Mouse (Mus musculus) fat pad, adult 2 months (tissue): ENCODE results near the gene Helb.
"Not testable (repeated sequence)": the region's sequence is repeated elsewhere in the genome, so short reads cannot be mapped to it uniquely, and the experiment has no call there.

Experiments
- DNase-seq: peaks from one replicate; pipeline ENCODE4 v3.0.0-alpha.2; 2011; ENCODE audit warnings: low read depth, low spot score; ENCODE audit errors: extremely low read depth

Gene Helb

GRCm38 (mm10) chr10:120112507-120113396, at the start of gene Helb:
Gene Helb, minus strand, starts transcription at chr10:120112987.
- peak; percentile 61 for DNase-seq

- DNase-seq: no peak
Observed at GRCm38 (mm10) chr10:120160533-120160932, 47.7 kb upstream of the Helb start.

- no peak for DNase-seq
Observed at GRCm38 (mm10) chr10:120153911-120154310, 41.1 kb upstream of the Helb start.

GRCm38 (mm10) chr10:120151672-120152071, 38.9 kb upstream of the Helb start:
- no peak for DNase-seq

- DNase-seq: no peak
Observed at GRCm38 (mm10) chr10:120140916-120141516, 28.2 kb upstream of the Helb start.

- no peak for DNase-seq
Observed at GRCm38 (mm10) chr10:120140193-120140592, 27.4 kb upstream of the Helb start.

GRCm38 (mm10) chr10:120136020-120136562, 23.3 kb upstream of the Helb start:
- no peak for DNase-seq

GRCm38 (mm10) chr10:120133697-120134096, 20.9 kb upstream of the Helb start:
- DNase-seq: no peak

- no peak for DNase-seq
Observed at GRCm38 (mm10) chr10:120130621-120131020, 17.8 kb upstream of the Helb start.

- no peak for DNase-seq
Observed at GRCm38 (mm10) chr10:120128601-120129277, 16.0 kb upstream of the Helb start.

- no peak for DNase-seq
Observed at GRCm38 (mm10) chr10:120125465-120125857, 12.7 kb upstream of the Helb start.

- no peak for DNase-seq
Observed at GRCm38 (mm10) chr10:120124801-120125464, 12.1 kb upstream of the Helb start.

GRCm38 (mm10) chr10:120123721-120124120, 10.9 kb upstream of the Helb start:
- DNase-seq: no peak

GRCm38 (mm10) chr10:120115249-120115648, 2.5 kb upstream of the Helb start:
- no peak for DNase-seq

- DNase-seq: no peak
Observed at GRCm38 (mm10) chr10:120114493-120114892, 1.7 kb upstream of the Helb start.

- no peak for DNase-seq
Observed at GRCm38 (mm10) chr10:120113980-120114379, 1.2 kb upstream of the Helb start.

GRCm38 (mm10) chr10:120113482-120113881, 695 bp upstream of the Helb start:
- DNase-seq: not testable (repeated sequence)

- DNase-seq: no peak
Observed at GRCm38 (mm10) chr10:120111691-120112319, 982 bp downstream of the Helb start.

GRCm38 (mm10) chr10:120100806-120101205, 12.0 kb downstream of the Helb start:
- no peak for DNase-seq

- DNase-seq: no peak
Observed at GRCm38 (mm10) chr10:120097564-120097963, 15.2 kb downstream of the Helb start.
